Mouse (Mus musculus) C2C12 (cell line): ENCODE results near the gene Slc12a8. TPM values are rescaled to one million over a fixed set of nuclear protein-coding genes. Genes with fewer than 3 reads are reported as not detected.

ENCODE experiments used
- H3K27me3 ChIP-seq: one replicate; pipeline ENCODE4 v1.6.1; 2011; ENCODE audit not compliant: control insufficient read depth, insufficient read depth, insufficient read length
- H3K36me3 ChIP-seq: one replicate; pipeline ENCODE4 v1.6.1; 2011; ENCODE audit not compliant: control insufficient read depth, insufficient read depth
- H3K4me3 ChIP-seq: one replicate; pipeline ENCODE4 v1.5.1; 2011; ENCODE audit warnings: mild to moderate bottlenecking, control low read depth; ENCODE audit not compliant: poor library complexity, insufficient read depth, severe bottlenecking
- H3K79me2 ChIP-seq: one replicate; pipeline ENCODE4 v1.6.1; 2011; ENCODE audit not compliant: control insufficient read depth, insufficient read depth
- H3K79me3 ChIP-seq: one replicate; pipeline ENCODE4 v1.6.1; 2011; ENCODE audit warnings: low read depth, control low read depth
- H3ac ChIP-seq: one replicate; pipeline ENCODE3; 2011; ENCODE audit warnings: low read depth; ENCODE audit not compliant: control insufficient read depth, insufficient read length
- CEBPB ChIP-seq: IDR thresholded peaks from one replicate; pipeline ENCODE4 v1.6.1; 2011; ENCODE audit warnings: low read depth, mild to moderate bottlenecking, control low read depth, moderate library complexity
- CTCF ChIP-seq: IDR thresholded peaks from one replicate; pipeline ENCODE4 v1.5.1; 2011; ENCODE audit not compliant: control insufficient read depth, insufficient read depth, insufficient read length
- FOSL1 ChIP-seq: IDR thresholded peaks from one replicate; pipeline ENCODE4 v1.8.0; 2011; ENCODE audit warnings: mild to moderate bottlenecking, low read length; ENCODE audit not compliant: poor library complexity, insufficient read depth, severe bottlenecking
- MAX ChIP-seq: IDR thresholded peaks from one replicate; pipeline ENCODE4 v1.6.1; 2011; ENCODE audit warnings: mild to moderate bottlenecking, control low read depth
- MYOD1 ChIP-seq: IDR thresholded peaks from one replicate; pipeline ENCODE4 v1.6.1; 2011; ENCODE audit warnings: low read depth; ENCODE audit not compliant: control insufficient read depth, insufficient read length
- MYOG ChIP-seq: IDR thresholded peaks from one replicate; pipeline ENCODE4 v1.6.1; 2011; ENCODE audit not compliant: control insufficient read depth, insufficient read length; ENCODE audit errors: extremely low read depth
- USF1 ChIP-seq: IDR thresholded peaks from one replicate; pipeline ENCODE4 v1.6.1; 2011; ENCODE audit warnings: low read depth, mild to moderate bottlenecking, control low read depth, moderate library complexity
- polyA plus RNA-seq: library from polyadenylated mRNA; unstranded; fragments of >200 nt; fragmentation: generic; extraction: Trizol; gene quantifications from one replicate; pipeline ENCODE4 v1.2.1, GENCODE M21; 2012; ENCODE audit warnings: missing spikeins

Slc12a8 gene
- polyA plus RNA-seq, 1 experiment: 0.06 TPM

DNA sequence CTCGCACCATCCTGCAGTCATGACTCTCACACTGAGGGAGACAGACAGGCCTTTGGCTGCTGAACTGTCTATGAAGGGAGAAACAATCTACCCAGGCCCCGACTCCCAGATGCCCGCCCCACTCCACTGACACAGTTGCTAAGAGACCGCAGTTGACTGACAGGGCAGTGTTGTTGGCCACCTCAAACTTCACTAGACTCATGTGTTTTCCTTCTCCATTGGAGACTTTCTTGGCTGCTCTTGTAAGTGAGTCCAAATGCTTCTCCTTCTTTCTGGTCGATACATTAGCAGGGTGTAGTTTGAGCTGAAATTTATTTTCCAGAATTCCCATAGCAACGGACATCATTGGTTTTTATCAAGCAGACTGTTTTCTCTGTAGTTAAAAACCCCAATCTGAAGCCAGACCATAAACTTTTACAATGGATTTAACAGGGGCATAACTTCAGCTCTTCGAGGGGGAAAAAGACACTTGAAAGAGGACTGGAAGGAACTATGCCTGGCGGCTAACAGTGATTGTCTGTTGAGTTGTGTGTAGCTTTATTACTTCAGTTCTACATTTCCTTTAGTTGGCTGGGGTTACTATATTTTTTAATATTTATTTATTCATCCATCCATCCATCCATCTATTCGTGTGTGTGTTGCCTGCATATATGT is 36.7 kb downstream of the Slc12a8 start:
- H3ac ChIP-seq: no peak overlapping the region
- no peaks in the 10 kb centered on the region for H3K27me3 ChIP-seq
- no peaks in the 10 kb centered on the region for H3K79me3 ChIP-seq
- no peak overlapping the region for H3K4me3 ChIP-seq
- H3K36me3 ChIP-seq: no peaks in the 10 kb centered on the region
- H3K79me2 ChIP-seq: no peaks in the 10 kb centered on the region
- TF ChIP-seq MYOD1 (no peak), MAX (no peak), CTCF (no peak)

DNA sequence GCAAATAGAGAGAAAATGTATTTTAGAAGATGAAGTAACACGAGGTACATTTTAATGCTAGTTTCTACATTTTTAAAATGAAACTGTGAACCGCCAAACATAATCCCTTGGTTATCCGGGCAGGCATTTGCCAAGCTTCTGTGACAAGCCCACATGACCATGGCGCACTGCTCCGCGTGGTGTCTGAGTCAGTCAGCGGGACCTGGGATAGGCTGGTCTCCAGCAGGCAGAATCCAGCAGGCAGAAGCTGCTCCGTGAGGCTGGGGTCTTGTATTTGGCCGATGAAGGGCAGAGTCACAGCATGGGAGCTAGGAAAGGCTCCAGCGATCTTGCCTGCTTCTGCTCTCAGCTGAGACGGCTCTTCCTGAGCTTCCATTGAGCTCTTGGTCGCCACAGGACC is 41.0 kb downstream of the Slc12a8 start:
- no peak overlapping the region for H3K4me3 ChIP-seq
- no peaks in the 10 kb centered on the region for H3K79me3 ChIP-seq
- H3K79me2 ChIP-seq: no peaks in the 10 kb centered on the region
- TF ChIP-seq USF1 (no peak), MYOG (no peak), FOSL1 (no peak), CTCF (no peak), MYOD1 (no peak), MAX (no peak), CEBPB (no peak)
- H3ac ChIP-seq: no peak overlapping the region
- no peaks in the 10 kb centered on the region for H3K27me3 ChIP-seq
- no peaks in the 10 kb centered on the region for H3K36me3 ChIP-seq

DNA sequence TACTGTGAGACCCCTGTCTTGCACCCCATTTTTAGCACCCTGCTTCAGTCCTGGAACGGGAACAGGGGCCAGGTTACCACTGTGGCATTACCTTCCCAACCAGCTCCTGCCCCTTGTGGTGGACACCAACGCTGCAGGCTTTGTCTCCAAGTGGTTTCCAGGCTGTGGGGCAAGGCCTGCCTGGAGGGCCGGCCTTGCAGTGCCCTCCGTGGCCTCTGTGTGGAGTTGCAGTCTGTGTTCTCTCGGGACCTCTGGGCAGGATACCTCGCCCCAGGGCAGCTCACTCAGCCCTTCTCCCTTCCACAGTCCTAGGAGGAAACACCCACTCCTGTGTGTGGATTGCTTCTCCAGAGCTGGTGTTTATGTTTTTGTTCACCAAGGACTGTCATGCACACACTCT is 43.2 kb downstream of the Slc12a8 start:
- Histone ChIP-seq H3K4me3 (no peak overlapping the region), H3K79me2 (no peaks in the 10 kb centered on the region), H3K36me3 (no peaks in the 10 kb centered on the region), H3K27me3 (no peaks in the 10 kb centered on the region), H3K79me3 (no peaks in the 10 kb centered on the region), H3ac (no peak overlapping the region)
- TF ChIP-seq CEBPB: no peak
- TF ChIP-seq MYOD1: no peak
- TF ChIP-seq FOSL1: no peak
- TF ChIP-seq USF1: no peak
- peak; percentile 91 for TF ChIP-seq CTCF
- no peak for TF ChIP-seq MYOG

DNA sequence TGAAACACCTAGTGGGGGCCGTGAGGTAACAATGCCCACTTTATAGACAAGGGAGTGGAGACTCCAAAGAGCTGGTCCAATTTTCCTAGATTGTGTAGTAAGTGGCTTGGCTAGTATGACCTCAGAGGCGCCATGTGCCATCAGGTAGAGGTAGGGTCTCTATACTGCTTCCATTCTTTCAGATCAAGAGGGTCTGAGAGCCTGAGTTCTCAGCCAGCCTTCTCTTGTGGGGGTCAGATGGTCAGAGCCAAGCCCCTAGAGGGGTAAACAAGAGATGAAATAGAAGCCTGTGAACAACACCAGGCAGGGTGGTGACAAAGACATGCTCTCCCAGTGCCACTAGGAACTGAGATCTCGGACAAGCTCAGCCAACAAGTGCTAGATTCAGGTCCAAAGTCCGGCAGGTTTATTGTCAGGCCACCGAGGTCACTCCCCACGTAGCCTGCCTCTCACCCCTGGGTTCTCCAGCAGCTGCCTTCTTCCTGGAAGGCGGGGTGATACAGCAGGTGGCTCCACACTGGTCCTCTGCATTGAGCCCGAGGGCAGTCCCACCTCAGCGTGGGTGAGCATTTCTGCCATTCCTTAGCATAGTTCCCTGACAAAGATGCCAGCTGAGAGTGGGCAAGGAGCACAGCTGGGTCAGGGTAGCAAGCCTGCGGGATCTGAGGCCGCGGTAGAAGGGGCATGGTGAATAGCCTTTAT is 44.3 kb downstream of the Slc12a8 start:
- no peak overlapping the region for H3K4me3 ChIP-seq

DNA sequence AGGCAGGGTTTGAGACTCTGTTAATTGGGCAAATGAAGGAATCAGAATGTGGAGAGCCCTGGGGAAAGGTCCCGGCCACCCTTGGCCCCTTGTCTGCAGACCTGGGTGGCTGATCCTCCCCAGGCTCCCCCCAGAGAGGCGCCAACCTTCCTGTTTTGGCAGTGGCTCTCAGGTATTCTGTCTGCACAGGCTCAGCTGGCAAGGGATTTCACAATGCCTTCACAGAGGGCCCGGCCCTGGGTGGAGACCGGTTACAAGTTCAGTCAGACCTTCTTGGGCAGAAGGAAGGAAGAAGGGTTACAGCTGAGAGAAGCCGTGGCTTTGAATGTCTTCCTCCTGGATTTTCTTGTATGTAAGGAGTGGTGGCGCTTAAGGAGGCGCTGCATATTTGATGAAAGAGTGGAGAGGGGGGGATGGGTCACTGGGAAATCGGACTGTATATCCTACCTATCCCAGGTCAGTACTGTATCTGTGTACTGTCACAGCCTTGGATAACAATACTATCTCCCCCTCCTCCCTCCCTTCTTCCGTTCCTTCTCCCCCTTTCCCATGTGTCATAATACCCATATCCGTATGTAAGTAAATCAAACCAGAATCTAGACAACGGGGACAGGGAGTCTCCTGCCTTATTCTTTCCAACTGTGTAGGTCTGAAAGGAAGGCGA is 45.9 kb downstream of the Slc12a8 start:
- H3K79me2 ChIP-seq: no peaks in the 10 kb centered on the region
- TF ChIP-seq MAX (no peak), MYOD1 (no peak), CEBPB (no peak), MYOG (no peak), CTCF (no peak), FOSL1 (no peak), USF1 (no peak)
- no peaks in the 10 kb centered on the region for H3K36me3 ChIP-seq
- no peak overlapping the region for H3ac ChIP-seq
- H3K4me3 ChIP-seq: no peak overlapping the region
- no peaks in the 10 kb centered on the region for H3K27me3 ChIP-seq
- H3K79me3 ChIP-seq: no peaks in the 10 kb centered on the region

More for the DNA sequence above, 44.3 kb downstream of the Slc12a8 start:
- no peaks in the 10 kb centered on the region for H3K79me3 ChIP-seq
- H3K79me2 ChIP-seq: no peaks in the 10 kb centered on the region
- H3K27me3 ChIP-seq: no peaks in the 10 kb centered on the region
- H3K36me3 ChIP-seq: no peaks in the 10 kb centered on the region
- no peak for TF ChIP-seq CEBPB
- no peak overlapping the region for H3ac ChIP-seq
